Mouse (Mus musculus): ENCODE data around the gene Plch1.

DNA sequence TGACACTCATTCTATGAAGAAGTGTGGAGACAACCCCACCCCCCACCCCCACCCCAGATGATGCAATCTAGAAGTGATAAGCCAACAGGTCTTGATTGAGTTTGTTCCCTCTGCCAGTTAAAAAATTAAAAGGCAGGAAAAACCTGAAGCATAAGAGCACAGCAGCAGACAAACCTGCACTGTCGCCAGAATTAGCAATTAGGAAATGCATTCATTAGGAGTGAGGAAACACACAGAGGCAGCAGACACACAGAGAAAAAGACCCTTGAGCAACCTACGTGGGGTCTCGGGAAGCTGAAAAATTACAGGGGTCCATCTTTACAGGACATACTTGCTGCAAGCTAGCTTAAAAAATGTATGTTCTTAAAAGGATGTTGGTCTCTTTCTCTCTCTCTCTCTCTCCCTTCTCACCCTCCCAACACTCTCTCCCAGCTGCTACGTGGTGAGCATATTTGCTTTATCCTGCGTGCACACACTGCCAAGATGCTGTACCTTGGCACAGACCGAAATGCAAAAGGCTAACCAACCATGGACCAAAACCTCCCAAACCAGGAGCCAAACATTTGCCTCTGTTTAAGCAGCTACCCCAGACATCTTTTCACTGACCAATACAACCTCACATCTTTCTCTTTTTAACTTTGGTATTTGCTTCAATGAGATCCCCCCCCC is 234.6 kb downstream of the Plch1 start:
- no peak for TF ChIP-seq POLR2A (IDR thresholded peaks at IDR 0.05; ENCODE audit: borderline replicate concordance, extremely low read depth, low read depth, low read length)
- no peak for TF ChIP-seq CTCF (IDR thresholded peaks at IDR 0.05; ENCODE audit: insufficient read depth, low read length)

All from lung, adult 2 months (tissue).